Mouse (Mus musculus): Measurements from ENCODE around the gene Olfr205. TPM values are rescaled to one million over a fixed set of nuclear protein-coding genes. Genes with fewer than 3 reads are reported as not detected.
"Not testable (repeated sequence)": the region's sequence is repeated elsewhere in the genome, so short reads cannot be mapped to it uniquely, and the experiment has no call there.

Olfr205 gene
- not detected in 2 replicates for polyA plus RNA-seq (2016; fragmentation: Nextera tagmentation; extraction: Ambion mirVana)

GRCm38 (mm10) chr16:59331038-59331437, at the start of gene Olfr205:
Gene Olfr205, minus strand, starts transcription at chr16:59331138.
- Histone ChIP-seq H3K9me3 (peaks cover 5% of the 10 kb centered on the region; the same call in 1 of the 2 replicates), H3K4me1 (no peaks in the 10 kb centered on the region), H3K27me3 (ENCODE audit: poor library complexity, severe bottlenecking) (no peaks in the 10 kb centered on the region), H3K36me3 (replicated peaks) (no peaks in the 10 kb centered on the region), H3K27ac (no peak within 1 kb of the TSS), H3K4me3 (no peak within 1 kb of the TSS)
- DNase-seq (ENCODE audit: extremely low spot score, low spot score) = no peak

GRCm38 (mm10) chr16:59363893-59364292, 33.0 kb upstream of the Olfr205 start, which contains the start of gene Olfr209:
Gene Olfr209, minus strand, starts transcription at chr16:59363993.
- Histone ChIP-seq H3K4me3 (no peak within 1 kb of the TSS), H3K9me3 (no peaks in the 10 kb centered on the region; the same call in 1 of the 2 replicates), H3K4me1 (no peaks in the 10 kb centered on the region), H3K36me3 (replicated peaks) (no peaks in the 10 kb centered on the region), H3K27ac (no peak within 1 kb of the TSS), H3K27me3 (ENCODE audit: poor library complexity, severe bottlenecking) (no peaks in the 10 kb centered on the region)
- WGBS = 87% methylated on average over 2 of the region's 2 CpGs
- no peak for DNase-seq (ENCODE audit: extremely low spot score, low spot score)

- H3K27me3 ChIP-seq (ENCODE audit: poor library complexity, severe bottlenecking) = no peaks in the 10 kb centered on the region
- WGBS = 80% methylated on average over 1 of the region's 1 CpGs
- DNase-seq (ENCODE audit: extremely low spot score, low spot score) = no peak
- H3K4me1 ChIP-seq = no peaks in the 10 kb centered on the region
- H3K27ac ChIP-seq = no peak within 1 kb of the TSS
- H3K36me3 ChIP-seq (replicated peaks) = no peaks in the 10 kb centered on the region
- no peak within 1 kb of the TSS for H3K4me3 ChIP-seq
- no peaks in the 10 kb centered on the region for H3K9me3 ChIP-seq
These were observed 18.2 kb upstream of the Olfr205 start, which contains the start of gene Olfr206 for GRCm38 (mm10) chr16:59349146-59349545. Gene Olfr206, minus strand, starts transcription at chr16:59349246.

GRCm38 (mm10) chr16:59323262-59323661, 7.7 kb downstream of the Olfr205 start:
- H3K9me3 ChIP-seq; H3K27me3 ChIP-seq (ENCODE audit: poor library complexity, severe bottlenecking); H3K36me3 ChIP-seq (replicated peaks); H3K4me3 ChIP-seq; DNase-seq (ENCODE audit: extremely low spot score, low spot score); H3K4me1 ChIP-seq; H3K27ac ChIP-seq: not testable (repeated sequence)
- WGBS = 76% methylated on average over 1 of the region's 1 CpGs

- Histone ChIP-seq H3K4me1 (no peaks in the 10 kb centered on the region), H3K36me3 (replicated peaks) (no peaks in the 10 kb centered on the region), H3K27ac (no peak within 1 kb of the TSS), H3K27me3 (ENCODE audit: poor library complexity, severe bottlenecking) (no peaks in the 10 kb centered on the region), H3K9me3 (no peaks in the 10 kb centered on the region), H3K4me3 (no peak within 1 kb of the TSS)
- DNase-seq (ENCODE audit: extremely low spot score, low spot score) = no peak
These were observed 12.8 kb downstream of the Olfr205 start, which contains the start of gene Olfr204 for GRCm38 (mm10) chr16:59318148-59318547. Gene Olfr204, minus strand, starts transcription at chr16:59318248.

GRCm38 (mm10) chr16:59298581-59298980, 32.4 kb downstream of the Olfr205 start, which contains the start of gene Olfr203:
Gene Olfr203, plus strand, starts transcription at chr16:59298881.
- Histone ChIP-seq H3K4me1 (no peaks in the 10 kb centered on the region), H3K9me3 (no peaks in the 10 kb centered on the region), H3K4me3 (no peak within 1 kb of the TSS), H3K27ac (no peak within 1 kb of the TSS), H3K36me3 (replicated peaks) (no peaks in the 10 kb centered on the region), H3K27me3 (ENCODE audit: poor library complexity, severe bottlenecking) (no peaks in the 10 kb centered on the region)
- 85% methylated on average over 2 of the region's 2 CpGs for WGBS
- no peak for DNase-seq (ENCODE audit: extremely low spot score, low spot score)

- not testable (repeated sequence) for H3K4me3 ChIP-seq; H3K27me3 ChIP-seq (ENCODE audit: poor library complexity, severe bottlenecking); H3K9me3 ChIP-seq; DNase-seq (ENCODE audit: extremely low spot score, low spot score); H3K36me3 ChIP-seq (replicated peaks); H3K27ac ChIP-seq; H3K4me1 ChIP-seq
- 90% methylated on average over 9 of the region's 9 CpGs for WGBS
These were observed 43.4 kb downstream of the Olfr205 start for GRCm38 (mm10) chr16:59287576-59287975.

- H3K27me3 ChIP-seq (ENCODE audit: poor library complexity, severe bottlenecking) = no peaks in the 10 kb centered on the region
- no peak within 1 kb of the TSS for H3K4me3 ChIP-seq
- no peaks in the 10 kb centered on the region for H3K36me3 ChIP-seq (replicated peaks)
- no peak within 1 kb of the TSS for H3K27ac ChIP-seq
- H3K9me3 ChIP-seq = no peaks in the 10 kb centered on the region
- WGBS = 94% methylated on average over 1 of the region's 1 CpGs
- H3K4me1 ChIP-seq = no peaks in the 10 kb centered on the region
- no peak for DNase-seq (ENCODE audit: extremely low spot score, low spot score)
These were observed 44.2 kb downstream of the Olfr205 start, which contains the start of gene Olfr202 for GRCm38 (mm10) chr16:59286693-59287092. Gene Olfr202, minus strand, starts transcription at chr16:59286793.

- no peaks in the 10 kb centered on the region for H3K9me3 ChIP-seq
- H3K4me3 ChIP-seq = no peak overlapping the region
- WGBS = 86% methylated on average over 1 of the region's 1 CpGs
- H3K27me3 ChIP-seq (ENCODE audit: poor library complexity, severe bottlenecking) = no peaks in the 10 kb centered on the region
- DNase-seq (ENCODE audit: extremely low spot score, low spot score) = no peak
- no peak overlapping the region for H3K27ac ChIP-seq
- H3K4me1 ChIP-seq = no peaks in the 10 kb centered on the region
- H3K36me3 ChIP-seq (replicated peaks) = no peaks in the 10 kb centered on the region
These were observed 47.5 kb downstream of the Olfr205 start for GRCm38 (mm10) chr16:59283476-59283875.

- WGBS = 85% methylated on average over 3 of the region's 3 CpGs
These were observed 50.4 kb downstream of the Olfr205 start for GRCm38 (mm10) chr16:59280542-59280941.

More at GRCm38 (mm10) chr16:59280542-59280941, 50.4 kb downstream of the Olfr205 start:
- Histone ChIP-seq H3K4me1 (no peaks in the 10 kb centered on the region), H3K27ac (no peak overlapping the region), H3K9me3 (no peaks in the 10 kb centered on the region), H3K36me3 (replicated peaks) (no peaks in the 10 kb centered on the region), H3K27me3 (ENCODE audit: poor library complexity, severe bottlenecking) (no peaks in the 10 kb centered on the region), H3K4me3 (no peak overlapping the region)
- no peak for DNase-seq (ENCODE audit: extremely low spot score, low spot score)

Other genes starting within 250 kb of the Olfr205 start
- gene Olfr191, start 241.3 kb downstream of the Olfr205 start, polyA plus RNA-seq (2016; fragmentation: Nextera tagmentation; extraction: Ambion mirVana) = not detected in 2 replicates
- gene Olfr193, start 219.3 kb downstream of the Olfr205 start, polyA plus RNA-seq (2016; fragmentation: Nextera tagmentation; extraction: Ambion mirVana) = not detected in 2 replicates
- not detected in 2 replicates for gene Olfr194, start 210.1 kb downstream of the Olfr205 start, polyA plus RNA-seq (2016; fragmentation: Nextera tagmentation; extraction: Ambion mirVana)
- gene Olfr195, start 184.1 kb downstream of the Olfr205 start, polyA plus RNA-seq (2016; fragmentation: Nextera tagmentation; extraction: Ambion mirVana) = not detected in 2 replicates
- not detected in 2 replicates for gene Olfr196, start 160.7 kb downstream of the Olfr205 start, polyA plus RNA-seq (2016; fragmentation: Nextera tagmentation; extraction: Ambion mirVana)
- not detected in 2 replicates for gene Olfr198, start 127.6 kb downstream of the Olfr205 start, polyA plus RNA-seq (2016; fragmentation: Nextera tagmentation; extraction: Ambion mirVana)
- gene Olfr199, start 111.4 kb downstream of the Olfr205 start, polyA plus RNA-seq (2016; fragmentation: Nextera tagmentation; extraction: Ambion mirVana) = not detected in 2 replicates
- not detected in 2 replicates for gene Olfr201, start 58.5 kb downstream of the Olfr205 start, polyA plus RNA-seq (2016; fragmentation: Nextera tagmentation; extraction: Ambion mirVana)
- not detected in 2 replicates for gene Olfr202, start 44.3 kb downstream of the Olfr205 start, polyA plus RNA-seq (2016; fragmentation: Nextera tagmentation; extraction: Ambion mirVana)
- not detected in 2 replicates for gene Olfr203, start 32.3 kb downstream of the Olfr205 start, polyA plus RNA-seq (2016; fragmentation: Nextera tagmentation; extraction: Ambion mirVana)
- not detected in 2 replicates for gene Olfr204, start 12.9 kb downstream of the Olfr205 start, polyA plus RNA-seq (2016; fragmentation: Nextera tagmentation; extraction: Ambion mirVana)
- gene Olfr206, start 18.1 kb upstream of the Olfr205 start, polyA plus RNA-seq (2016; fragmentation: Nextera tagmentation; extraction: Ambion mirVana) = not detected in 2 replicates
- not detected in 2 replicates for gene Olfr209, start 32.9 kb upstream of the Olfr205 start, polyA plus RNA-seq (2016; fragmentation: Nextera tagmentation; extraction: Ambion mirVana)
- gene Gabrr3, start 76.2 kb upstream of the Olfr205 start, polyA plus RNA-seq (2016; fragmentation: Nextera tagmentation; extraction: Ambion mirVana) = 0.04 TPM in 1 of 2 replicates, not detected in the other
- gene Riox2, start 140.6 kb upstream of the Olfr205 start, polyA plus RNA-seq (2016; fragmentation: Nextera tagmentation; extraction: Ambion mirVana) = 37.7 and 39.9 TPM in 2 replicates